Mouse (Mus musculus) E14TG2a.4 (cell line): ENCODE data around the gene Laptm4a.

Experiments used
- H3K27me3 ChIP-seq: 2 replicates; pipeline ENCODE4 v1.6.1; 2014; ENCODE audit warnings: low read length, control low read depth; ENCODE audit not compliant: insufficient read depth
- H3K36me3 ChIP-seq: 2 replicates; pipeline ENCODE4 v1.6.1; 2014; ENCODE audit warnings: low read length, control low read depth; ENCODE audit not compliant: insufficient read depth
- H3K4me1 ChIP-seq: replicated peaks from 2 replicates; pipeline ENCODE4 v1.6.1; 2014; ENCODE audit warnings: low read depth, low read length, control low read depth
- H3K4me3 ChIP-seq: replicated peaks from 2 replicates; pipeline ENCODE4 v1.5.1; 2014; ENCODE audit warnings: mild to moderate bottlenecking, low read length
- H3K9me3 ChIP-seq: 2 replicates; pipeline ENCODE4 v1.6.1; 2014; ENCODE audit warnings: low read length, control low read depth
- CTCF ChIP-seq: conservative IDR thresholded peaks from 2 replicates; pipeline ENCODE4 v1.5.1; 2014; ENCODE audit warnings: low read length
- NANOG ChIP-seq: IDR thresholded peaks from 2 replicates; pipeline ENCODE4 v1.6.1; 2014; ENCODE audit warnings: borderline replicate concordance, low read length, mixed read lengths
- POU5F1 ChIP-seq: IDR thresholded peaks from 2 replicates; pipeline ENCODE4 v1.6.1; 2014; ENCODE audit warnings: low read length, borderline replicate concordance

The Laptm4a gene

DNA sequence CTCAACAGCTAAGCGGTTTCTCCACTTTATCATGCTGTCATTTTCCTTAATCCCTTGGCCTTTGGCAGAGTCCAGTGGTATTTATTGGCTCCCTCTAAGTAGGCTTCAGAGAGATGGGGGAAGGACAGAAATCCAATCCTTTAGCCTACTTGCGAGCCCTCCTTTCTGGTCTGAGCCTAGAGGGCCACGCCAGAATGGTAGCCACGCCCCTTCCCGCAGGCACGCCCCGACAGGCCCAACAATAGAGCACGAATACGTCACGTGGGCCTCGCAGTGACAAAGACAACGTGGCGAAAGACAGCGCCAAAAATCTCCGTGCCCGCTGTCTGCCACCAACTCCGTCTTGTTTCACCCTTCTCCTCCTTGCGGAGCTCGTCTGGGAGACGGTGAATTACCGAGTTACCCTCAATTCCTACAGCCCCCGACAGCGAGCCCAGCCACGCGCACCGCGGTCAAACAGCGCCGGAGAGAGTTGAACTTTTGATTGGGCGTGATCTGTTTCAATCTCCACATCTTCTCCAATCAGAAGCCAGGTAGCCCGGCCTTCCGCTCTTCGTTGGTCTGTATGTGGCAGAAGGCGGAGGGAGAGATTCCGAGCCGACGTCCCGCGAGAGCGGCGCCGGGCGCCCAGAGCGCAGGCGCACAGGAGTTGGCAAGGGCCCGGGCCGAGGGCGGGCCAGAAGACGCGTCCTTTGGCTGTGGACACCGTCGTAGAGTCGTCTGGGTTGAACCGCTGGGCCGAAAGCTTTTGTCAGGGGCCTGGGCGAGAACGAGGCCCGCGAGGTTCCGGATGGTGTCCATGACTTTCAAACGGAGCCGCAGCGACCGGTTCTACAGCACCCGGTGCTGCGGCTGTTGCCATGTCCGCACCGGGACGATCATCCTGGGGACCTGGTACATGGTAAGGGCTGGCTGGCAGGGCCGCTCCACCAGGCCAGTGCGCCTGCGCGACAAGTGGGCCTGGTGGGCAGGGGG is at the start of gene Laptm4a:
TSS of gene Laptm4a (plus strand) at position 271 of the 975 bp plus-strand sequence.
- Histone ChIP-seq H3K4me3 (peak within 1 kb of the TSS; percentile 96), H3K27me3 (no peaks in the 10 kb centered on the region), H3K9me3 (no peaks in the 10 kb centered on the region), H3K36me3 (peaks cover 25% of the 10 kb centered on the region), H3K4me1 (peaks cover 58% of the 10 kb centered on the region)
- TF ChIP-seq NANOG (no peak), POU5F1 (no peak), CTCF (no peak)

DNA sequence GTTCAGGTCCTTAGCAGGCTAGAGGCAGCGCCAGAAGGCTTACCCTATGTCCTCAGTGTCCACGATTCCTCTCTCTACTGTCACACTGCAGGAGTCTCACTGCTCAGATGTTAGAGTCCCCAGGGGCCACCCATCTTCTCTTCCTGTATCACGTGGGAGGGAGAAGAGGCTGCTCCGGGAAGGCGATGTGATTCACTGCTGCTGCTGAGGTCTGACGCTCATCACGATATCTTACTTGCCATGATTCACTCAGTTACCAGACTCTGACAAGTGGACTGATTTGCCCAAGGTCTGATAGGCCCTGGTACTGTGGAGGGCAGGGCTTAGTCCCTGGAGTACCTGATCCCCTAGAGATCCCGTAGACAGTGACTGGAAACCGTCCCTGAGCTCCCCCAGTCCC is 45.9 kb upstream of the Laptm4a start:
- Histone ChIP-seq H3K4me3 (no peak overlapping the region), H3K4me1 (peaks cover 16% of the 10 kb centered on the region), H3K27me3 (peaks cover 16% of the 10 kb centered on the region; the same call in 1 of the 2 replicates), H3K9me3 (no peaks in the 10 kb centered on the region), H3K36me3 (no peaks in the 10 kb centered on the region)
- TF ChIP-seq NANOG: no peak

DNA sequence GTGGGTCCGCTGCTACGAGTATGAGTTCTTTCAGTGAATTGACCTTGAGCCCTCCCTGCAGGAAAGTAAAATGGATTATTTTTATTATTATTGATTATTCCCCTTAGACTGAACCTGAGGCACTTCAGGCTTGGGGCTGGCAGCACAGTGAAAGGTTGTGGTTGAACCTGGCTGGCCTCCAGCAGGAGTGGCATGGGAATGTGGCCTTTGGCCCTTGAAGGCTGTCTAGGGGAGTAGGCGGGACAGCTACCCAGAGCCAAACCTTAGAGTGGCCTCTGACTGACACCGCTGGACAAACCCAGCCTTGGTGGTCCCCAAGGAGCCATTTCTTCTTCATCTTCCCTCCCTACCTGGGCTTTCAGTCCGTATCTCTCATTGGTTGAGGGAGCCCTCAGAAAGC is 44.6 kb upstream of the Laptm4a start:
- TF ChIP-seq NANOG (no peak), CTCF (no peak), POU5F1 (no peak)
- H3K4me3 ChIP-seq: no peak overlapping the region
- no peaks in the 10 kb centered on the region for H3K36me3 ChIP-seq

DNA sequence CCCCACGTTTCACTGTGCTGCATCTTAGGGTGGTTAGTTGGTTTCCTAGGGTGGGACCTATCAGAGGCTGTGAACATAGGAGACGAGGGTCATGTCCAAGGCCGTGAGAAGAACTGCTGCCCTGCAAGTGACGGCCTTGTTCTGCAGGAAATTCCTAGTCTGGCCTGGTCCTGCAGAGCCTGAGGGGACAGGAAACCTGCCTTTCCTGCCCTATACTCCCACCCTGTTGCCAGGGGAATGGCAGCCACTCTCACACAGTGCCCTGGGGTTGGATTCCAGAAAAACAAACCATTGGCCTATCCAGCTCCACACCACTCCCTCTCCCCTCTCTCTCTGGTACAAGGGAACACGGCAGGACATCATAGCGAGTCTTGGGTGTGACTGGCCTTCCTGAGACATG is 44.1 kb upstream of the Laptm4a start:
- TF ChIP-seq NANOG (no peak), CTCF (no peak), POU5F1 (no peak)
- Histone ChIP-seq H3K36me3 (no peaks in the 10 kb centered on the region), H3K4me1 (peaks cover 16% of the 10 kb centered on the region), H3K9me3 (no peaks in the 10 kb centered on the region), H3K4me3 (no peak overlapping the region), H3K27me3 (peaks cover 22% of the 10 kb centered on the region)

More for the DNA sequence above, 44.6 kb upstream of the Laptm4a start:
- Histone ChIP-seq H3K4me1 (peaks cover 16% of the 10 kb centered on the region), H3K9me3 (no peaks in the 10 kb centered on the region), H3K27me3 (peaks cover 21% of the 10 kb centered on the region)

DNA sequence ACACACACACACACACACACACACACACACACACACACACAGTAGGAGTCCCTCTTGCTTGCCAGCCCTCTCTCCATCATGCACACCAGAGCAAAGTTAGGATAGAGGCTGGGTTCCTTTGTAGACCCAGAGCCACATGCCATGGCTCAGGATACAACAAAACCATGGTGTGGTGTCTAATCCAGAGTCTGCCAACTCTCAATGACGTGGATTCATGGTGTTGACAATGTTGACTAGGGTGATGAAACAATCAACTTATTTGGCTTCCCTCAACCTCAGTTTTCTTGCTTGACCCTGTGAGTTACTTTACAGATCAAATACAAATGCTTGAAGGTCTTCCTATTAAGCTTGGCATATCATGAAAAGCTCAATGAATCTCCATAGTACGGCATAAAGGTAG is 42.7 kb upstream of the Laptm4a start:
- H3K4me3 ChIP-seq: no peak overlapping the region
- peaks cover 20% of the 10 kb centered on the region for H3K27me3 ChIP-seq
- TF ChIP-seq POU5F1 (no peak), CTCF (no peak), NANOG (no peak)
- no peaks in the 10 kb centered on the region for H3K36me3 ChIP-seq
- H3K9me3 ChIP-seq: no peaks in the 10 kb centered on the region
- H3K4me1 ChIP-seq: peaks cover 16% of the 10 kb centered on the region

DNA sequence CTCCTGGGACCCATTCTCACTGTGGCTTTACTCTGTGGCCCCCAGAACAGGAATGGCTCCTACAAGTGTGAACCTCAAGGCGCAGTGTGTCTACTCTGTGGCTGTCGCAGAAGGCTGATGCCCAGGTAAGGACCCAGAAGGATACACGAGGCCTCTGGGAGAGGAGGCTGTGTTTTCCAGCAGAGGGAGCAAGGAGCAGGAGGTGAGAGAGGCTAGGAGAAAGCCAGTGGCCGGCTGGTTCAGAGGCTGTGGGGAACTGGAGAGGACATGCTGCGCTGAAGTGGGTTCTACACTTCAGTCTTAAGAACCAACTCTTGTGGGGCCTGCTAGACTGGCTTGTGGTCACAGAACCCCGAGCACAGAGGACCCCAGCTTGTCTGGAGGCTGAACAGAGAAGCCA is 42.1 kb upstream of the Laptm4a start:
- no peaks in the 10 kb centered on the region for H3K36me3 ChIP-seq
- TF ChIP-seq POU5F1: no peak
- TF ChIP-seq CTCF: no peak
- no peaks in the 10 kb centered on the region for H3K9me3 ChIP-seq
- no peak overlapping the region for H3K4me3 ChIP-seq
- peaks cover 19% of the 10 kb centered on the region for H3K27me3 ChIP-seq
- peaks cover 21% of the 10 kb centered on the region for H3K4me1 ChIP-seq

DNA sequence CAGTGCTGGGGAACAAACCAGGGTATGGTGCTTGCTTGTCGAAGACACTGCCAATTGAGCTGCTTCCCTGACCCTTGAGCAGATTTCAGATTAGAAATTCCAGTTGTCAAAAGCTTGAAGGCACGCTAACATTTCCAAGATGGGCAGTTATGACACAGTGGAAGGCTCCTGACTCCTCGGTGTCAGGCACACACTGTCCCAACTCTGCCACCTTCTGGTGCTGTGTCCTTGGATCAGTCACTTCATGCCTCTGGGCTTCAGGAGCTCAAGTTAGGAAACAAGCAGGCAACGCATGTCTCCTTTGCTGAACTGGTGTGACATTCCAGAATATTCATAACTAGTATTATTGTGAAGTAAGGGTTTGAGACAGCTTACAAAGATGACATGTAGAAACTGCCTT is 39.7 kb upstream of the Laptm4a start:
- Histone ChIP-seq H3K27me3 (peaks cover 13% of the 10 kb centered on the region), H3K36me3 (no peaks in the 10 kb centered on the region), H3K9me3 (no peaks in the 10 kb centered on the region), H3K4me1 (peaks cover 42% of the 10 kb centered on the region), H3K4me3 (no peak overlapping the region)
- TF ChIP-seq NANOG (no peak), POU5F1 (no peak), CTCF (no peak)

DNA sequence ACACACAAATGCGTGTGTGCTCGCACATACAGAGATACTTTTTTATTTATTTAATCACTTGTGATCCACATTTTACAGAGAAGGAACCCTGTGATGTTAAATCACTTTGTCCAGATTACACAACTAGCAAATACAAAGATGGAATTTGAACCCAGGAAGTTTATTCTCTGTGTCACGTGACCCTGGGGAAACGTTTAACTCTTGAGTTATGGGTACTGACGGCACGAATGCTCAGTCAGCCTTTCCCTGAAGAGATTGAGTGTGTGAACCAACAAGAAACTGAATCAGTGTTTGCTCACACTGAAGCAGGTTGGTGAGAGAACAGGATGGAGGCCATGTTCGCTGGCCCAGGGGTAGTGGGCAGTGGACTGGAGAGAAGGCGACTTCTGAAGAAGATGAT is 39.1 kb upstream of the Laptm4a start:
- Histone ChIP-seq H3K4me1 (peaks cover 37% of the 10 kb centered on the region), H3K4me3 (no peak overlapping the region), H3K9me3 (no peaks in the 10 kb centered on the region), H3K27me3 (peaks cover 19% of the 10 kb centered on the region), H3K36me3 (no peaks in the 10 kb centered on the region)
- no peak for TF ChIP-seq CTCF
- TF ChIP-seq POU5F1: no peak
